Mouse (Mus musculus): ENCODE measurements at regions not wholly inside any gene's neighbourhood (a gene's known extent, or its start where the extent isn't known, plus 50 kb on each side); places are given as distances from the start of the nearest gene placed in this dataset.

DNA sequence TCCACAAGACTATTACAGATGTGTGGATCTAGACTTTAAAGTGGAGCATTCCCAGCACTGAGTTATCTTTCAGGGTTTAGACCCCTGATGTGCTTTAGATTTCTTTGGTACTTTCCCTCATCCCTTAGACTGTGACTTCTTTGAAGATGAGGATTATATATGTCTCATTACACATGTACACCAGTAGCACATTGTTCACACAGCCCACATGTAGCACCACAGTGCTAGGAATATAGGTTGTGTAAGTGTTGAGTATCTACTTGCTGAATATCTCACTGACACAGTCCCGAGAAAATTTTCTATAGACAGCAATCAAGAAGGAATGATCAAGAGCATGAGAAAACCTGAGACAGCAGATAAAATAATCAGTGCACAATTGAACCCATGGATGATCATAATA, 243.4 kb upstream of the Brinp1 start:
- 82% methylated on average over 1 of the region's 1 CpGs for WGBS
- no peak overlapping the region for H3K27ac ChIP-seq (replicated peaks)
- no peak for DNase-seq (ENCODE audit: low spot score)
- H3K4me3 ChIP-seq, result no peak overlapping the region
- no peaks in the 10 kb centered on the region for H3K4me1 ChIP-seq
- H3K36me3 ChIP-seq, result no peaks in the 10 kb centered on the region
- H3K27me3 ChIP-seq (ENCODE audit: low read depth, poor library complexity, severe bottlenecking), result no peaks in the 10 kb centered on the region
- no peaks in the 10 kb centered on the region for H3K9me3 ChIP-seq (replicated peaks)

DNA sequence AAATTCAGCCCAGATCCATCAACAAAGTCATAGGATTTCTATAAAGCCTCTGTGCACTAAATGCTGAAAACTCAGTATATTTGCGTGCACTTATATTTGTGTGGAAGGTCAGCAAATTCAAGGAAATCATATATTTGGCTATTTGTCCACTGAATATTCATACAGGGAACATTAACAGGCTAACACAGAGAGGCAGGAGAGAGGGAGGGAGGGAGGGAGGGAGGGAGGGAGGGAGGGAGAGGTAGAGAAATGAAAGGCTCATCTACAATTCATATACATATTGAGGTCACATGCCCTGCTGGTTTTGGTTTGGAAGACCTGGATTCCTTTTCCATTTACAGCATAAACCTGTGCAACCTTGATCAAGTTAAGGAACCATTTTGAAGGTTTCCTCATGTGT, 241.9 kb upstream of the Brinp1 start:
- WGBS, result 85% methylated on average over 1 of the region's 1 CpGs
- no peaks in the 10 kb centered on the region for H3K4me1 ChIP-seq
- H3K27me3 ChIP-seq (ENCODE audit: low read depth, poor library complexity, severe bottlenecking), result no peaks in the 10 kb centered on the region
- H3K27ac ChIP-seq (replicated peaks), result peak overlapping the region; percentile 79
- H3K36me3 ChIP-seq, result no peaks in the 10 kb centered on the region
- peak overlapping the region; percentile 56 for H3K4me3 ChIP-seq
- DNase-seq (ENCODE audit: low spot score), result no peak
- H3K9me3 ChIP-seq (replicated peaks), result no peaks in the 10 kb centered on the region

DNA sequence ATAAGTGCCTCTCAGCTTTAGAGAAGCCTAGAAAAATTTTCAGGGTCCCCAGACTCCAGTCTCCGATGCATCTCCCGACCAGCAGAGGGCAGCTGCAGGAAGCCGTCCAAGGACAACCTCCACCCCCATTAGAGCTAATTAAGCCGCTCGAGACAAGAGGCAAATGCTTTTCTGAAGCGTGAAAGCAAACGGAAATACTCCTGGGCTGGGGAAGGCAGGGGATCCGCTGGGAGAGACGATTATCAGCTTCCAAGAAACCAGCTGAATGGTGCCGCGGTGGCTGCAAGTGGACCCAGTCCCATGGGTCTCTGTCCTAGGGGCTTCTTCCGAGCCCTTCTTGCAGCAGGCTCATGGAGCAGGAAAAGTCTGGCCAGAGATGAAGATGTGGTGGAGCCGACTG, 241.4 kb upstream of the Brinp1 start:
- Histone ChIP-seq H3K9me3 (replicated peaks) (no peaks in the 10 kb centered on the region), H3K27ac (replicated peaks) (peak overlapping the region; percentile 79), H3K27me3 (ENCODE audit: low read depth, poor library complexity, severe bottlenecking) (no peaks in the 10 kb centered on the region), H3K4me1 (no peaks in the 10 kb centered on the region), H3K4me3 (peak overlapping the region; percentile 56), H3K36me3 (no peaks in the 10 kb centered on the region)
- WGBS, result 1% methylated on average over 13 of the region's 13 CpGs
- DNase-seq (ENCODE audit: low spot score), result peak; percentile 74
